Mouse (Mus musculus): ENCODE data around the gene Isy1. TPM values are rescaled to one million over a fixed set of nuclear protein-coding genes. Genes with fewer than 3 reads are reported as not detected.

The Isy1 gene
- polyA plus RNA-seq, 1 experiment from 2014 or later = 61.7 TPM

DNA sequence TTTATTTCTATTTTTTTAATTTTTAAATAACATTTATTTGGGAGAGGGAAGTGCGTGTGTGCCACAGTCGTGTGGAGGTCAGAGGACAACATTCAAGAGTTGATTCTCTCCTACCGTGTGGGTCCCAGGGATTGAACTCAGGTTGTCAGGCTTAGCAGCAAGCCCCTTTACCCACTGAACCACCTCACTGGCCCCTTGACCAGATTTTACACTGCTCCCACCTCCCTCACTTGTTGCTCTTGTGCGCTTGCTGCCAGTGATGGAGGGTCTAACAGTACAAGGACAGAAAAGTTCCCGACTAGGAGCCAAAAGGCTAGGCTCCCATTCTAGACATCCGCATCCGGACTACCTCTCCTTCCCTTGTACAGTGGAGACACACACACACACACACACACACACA lies 33.1 kb downstream of the Isy1 start:
- H3K4me3 ChIP-seq (ENCODE audit: low read depth, low read length) = no peak overlapping the region
- H3K27ac ChIP-seq (ENCODE audit: low read depth, low read length) = no peak overlapping the region
- ATAC-seq (ENCODE audit: low FRiP score) (no peak), DNase-seq (ENCODE audit: low spot score) (no peak)
- H3K9ac ChIP-seq (ENCODE audit: low read depth, low read length) = no peak overlapping the region
- H3K9me3 ChIP-seq (ENCODE audit: control insufficient read depth, low read length) = no peaks in the 10 kb centered on the region
- H3K36me3 ChIP-seq (ENCODE audit: control insufficient read depth, insufficient read depth, low read length) = no peaks in the 10 kb centered on the region
- WGBS = 83% methylated on average over 7 of the region's 7 CpGs
- no peak overlapping the region for H3K4me2 ChIP-seq (replicated peaks; ENCODE audit: low read depth, low read length)
- 0 out of 2 replicates have a peak, but pooled peaks cover 2% of the 10 kb centered on the region for H3K27me3 ChIP-seq (ENCODE audit: control insufficient read depth, insufficient read depth, low read length)
- H3K4me1 ChIP-seq (replicated peaks; ENCODE audit: control insufficient read depth, insufficient read depth, low read length) = no peaks in the 10 kb centered on the region

DNA sequence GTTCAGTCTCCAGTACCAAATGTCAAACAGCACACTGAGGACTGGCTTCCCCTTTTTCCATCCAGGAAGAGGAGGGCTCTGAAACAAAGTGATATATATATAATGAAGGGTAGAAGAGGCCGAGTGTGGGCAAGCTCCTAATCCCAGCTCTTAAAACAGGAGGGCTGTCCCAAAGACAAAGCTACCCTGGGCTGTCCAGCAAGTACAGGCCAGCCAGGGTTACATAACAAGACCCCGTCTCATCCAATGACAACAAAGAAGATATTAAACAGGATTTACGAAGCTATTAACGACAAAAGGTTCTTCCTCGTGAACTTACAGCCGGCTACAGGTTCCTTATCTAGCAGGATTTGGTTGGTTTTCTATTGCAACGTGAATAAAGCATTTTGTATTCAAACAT lies 33.7 kb downstream of the Isy1 start:
- no peaks in the 10 kb centered on the region for H3K36me3 ChIP-seq (ENCODE audit: control insufficient read depth, insufficient read depth, low read length)
- 91% methylated on average over 7 of the region's 7 CpGs for WGBS
- no peak overlapping the region for H3K4me3 ChIP-seq (ENCODE audit: low read depth, low read length)
- H3K27ac ChIP-seq (ENCODE audit: low read depth, low read length) = no peak overlapping the region
- H3K27me3 ChIP-seq (ENCODE audit: control insufficient read depth, insufficient read depth, low read length) = 0 out of 2 replicates have a peak, but pooled peaks cover 2% of the 10 kb centered on the region
- no peaks in the 10 kb centered on the region for H3K4me1 ChIP-seq (replicated peaks; ENCODE audit: control insufficient read depth, insufficient read depth, low read length)
- ATAC-seq (ENCODE audit: low FRiP score) (no peak), DNase-seq (ENCODE audit: low spot score) (no peak)
- H3K9me3 ChIP-seq (ENCODE audit: control insufficient read depth, low read length) = no peaks in the 10 kb centered on the region
- H3K4me2 ChIP-seq (replicated peaks; ENCODE audit: low read depth, low read length) = no peak overlapping the region
- no peak overlapping the region for H3K9ac ChIP-seq (ENCODE audit: low read depth, low read length)

DNA sequence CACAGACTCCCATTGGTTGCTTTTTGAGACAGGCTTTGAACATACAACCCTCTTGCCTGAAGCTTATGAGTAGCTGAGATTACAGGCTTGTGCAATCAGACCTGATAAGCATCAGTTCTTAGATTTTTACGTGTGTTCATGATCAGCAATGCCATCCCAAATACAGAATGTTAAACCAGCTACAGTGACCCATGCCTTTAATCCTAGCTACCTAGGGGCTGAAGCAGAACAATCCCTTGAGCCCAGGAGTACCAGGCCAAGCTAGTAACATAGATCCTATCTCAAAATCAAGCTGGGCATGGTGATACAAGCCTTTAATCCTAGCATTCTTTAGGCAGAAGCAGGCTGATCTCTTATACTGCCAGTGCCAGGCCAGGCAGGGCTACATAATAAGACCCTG lies 34.6 kb downstream of the Isy1 start:
- ATAC-seq (ENCODE audit: low FRiP score) = no peak
- 84% methylated on average over 1 of the region's 1 CpGs for WGBS

DNA sequence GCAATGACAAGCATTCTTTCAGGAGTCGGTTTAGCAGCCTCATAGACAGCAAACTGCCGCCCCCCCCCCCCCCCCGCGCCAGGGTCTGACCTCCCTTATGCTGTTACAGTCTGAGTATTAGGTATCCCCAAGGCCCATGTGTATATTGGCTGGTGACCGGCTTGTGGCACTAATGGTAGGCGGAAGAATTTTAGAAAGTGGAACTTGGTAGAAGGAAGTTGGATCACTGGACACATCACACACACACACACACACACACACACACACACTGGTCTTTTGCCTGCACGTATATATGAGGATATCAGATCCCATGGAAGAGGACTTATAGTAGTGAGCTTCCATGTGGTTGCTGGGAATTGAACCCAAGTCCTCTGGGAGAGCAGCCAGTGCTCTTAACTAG lies 36.1 kb downstream of the Isy1 start:
- Histone ChIP-seq H3K4me1 (replicated peaks; ENCODE audit: control insufficient read depth, insufficient read depth, low read length) (no peaks in the 10 kb centered on the region), H3K4me2 (replicated peaks; ENCODE audit: low read depth, low read length) (no peak overlapping the region), H3K9me3 (ENCODE audit: control insufficient read depth, low read length) (no peaks in the 10 kb centered on the region), H3K36me3 (ENCODE audit: control insufficient read depth, insufficient read depth, low read length) (no peaks in the 10 kb centered on the region), H3K4me3 (ENCODE audit: low read depth, low read length) (no peak overlapping the region), H3K27me3 (ENCODE audit: control insufficient read depth, insufficient read depth, low read length) (no peaks in the 10 kb centered on the region), H3K9ac (ENCODE audit: low read depth, low read length) (no peak overlapping the region), H3K27ac (ENCODE audit: low read depth, low read length) (no peak overlapping the region)
- 88% methylated on average over 7 of the region's 7 CpGs for WGBS
- no peak for DNase-seq (ENCODE audit: low spot score)
- ATAC-seq (ENCODE audit: low FRiP score) = no peak

More for the DNA sequence above, 34.6 kb downstream of the Isy1 start:
- H3K36me3 ChIP-seq (ENCODE audit: control insufficient read depth, insufficient read depth, low read length) = no peaks in the 10 kb centered on the region
- no peak overlapping the region for H3K27ac ChIP-seq (ENCODE audit: low read depth, low read length)
- no peak overlapping the region for H3K4me3 ChIP-seq (ENCODE audit: low read depth, low read length)
- H3K4me2 ChIP-seq (replicated peaks; ENCODE audit: low read depth, low read length) = no peak overlapping the region
- DNase-seq (ENCODE audit: low spot score) = no peak
- H3K27me3 ChIP-seq (ENCODE audit: control insufficient read depth, insufficient read depth, low read length) = no peaks in the 10 kb centered on the region
- H3K4me1 ChIP-seq (replicated peaks; ENCODE audit: control insufficient read depth, insufficient read depth, low read length) = no peaks in the 10 kb centered on the region
- no peak overlapping the region for H3K9ac ChIP-seq (ENCODE audit: low read depth, low read length)
- no peaks in the 10 kb centered on the region for H3K9me3 ChIP-seq (ENCODE audit: control insufficient read depth, low read length)

DNA sequence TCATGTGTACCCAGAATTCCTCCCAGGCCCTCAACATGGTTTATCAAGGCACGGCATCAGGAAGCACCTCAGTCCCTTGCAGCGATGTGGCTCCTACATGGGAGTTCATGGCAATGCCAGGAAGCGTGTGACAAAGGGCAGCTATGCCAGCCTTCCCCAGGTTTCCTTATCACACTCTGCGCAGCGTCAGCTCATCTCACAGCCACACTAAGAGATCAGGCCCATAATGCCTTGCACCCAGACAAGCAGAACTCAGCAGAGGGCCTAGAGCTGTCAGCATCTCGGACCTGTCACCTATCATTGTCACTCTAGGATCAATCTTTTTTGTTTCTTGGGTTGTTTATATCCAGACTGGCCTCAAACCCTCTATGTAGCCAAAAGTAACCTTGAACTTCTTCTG lies 39.0 kb downstream of the Isy1 start:
- H3K4me1 ChIP-seq (replicated peaks; ENCODE audit: control insufficient read depth, insufficient read depth, low read length) = no peaks in the 10 kb centered on the region
- no peak overlapping the region for H3K9ac ChIP-seq (ENCODE audit: low read depth, low read length)
- ATAC-seq (ENCODE audit: low FRiP score) = no peak
- H3K27ac ChIP-seq (ENCODE audit: low read depth, low read length) = no peak overlapping the region
- H3K4me2 ChIP-seq (replicated peaks; ENCODE audit: low read depth, low read length) = no peak overlapping the region
- no peaks in the 10 kb centered on the region for H3K27me3 ChIP-seq (ENCODE audit: control insufficient read depth, insufficient read depth, low read length)
- 90% methylated on average over 6 of the region's 6 CpGs for WGBS
- no peak for DNase-seq (ENCODE audit: low spot score)
- no peak overlapping the region for H3K4me3 ChIP-seq (ENCODE audit: low read depth, low read length)
- no peaks in the 10 kb centered on the region for H3K9me3 ChIP-seq (ENCODE audit: control insufficient read depth, low read length)
- H3K36me3 ChIP-seq (ENCODE audit: control insufficient read depth, insufficient read depth, low read length) = no peaks in the 10 kb centered on the region

DNA sequence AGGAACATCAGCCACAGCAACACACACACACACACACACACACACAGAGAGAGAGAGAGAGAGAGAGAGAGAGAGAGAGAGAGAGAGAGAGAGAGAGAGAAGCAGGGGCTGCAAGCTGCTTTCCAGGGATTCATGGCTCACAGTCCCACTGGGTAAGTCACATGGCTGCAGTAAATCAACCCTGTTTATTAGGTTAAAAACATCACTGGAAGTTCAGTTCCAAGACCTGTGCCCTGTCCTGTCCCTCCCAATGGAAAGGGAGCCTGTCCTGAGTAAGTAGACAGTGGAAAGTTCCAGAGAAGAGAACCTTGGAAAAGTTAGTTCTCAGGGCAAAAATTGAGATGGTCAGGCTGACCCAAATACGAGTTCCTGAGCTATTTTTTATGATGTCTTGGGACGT lies 41.3 kb downstream of the Isy1 start:
- Histone ChIP-seq H3K4me2 (replicated peaks; ENCODE audit: low read depth, low read length) (no peak overlapping the region), H3K27ac (ENCODE audit: low read depth, low read length) (no peak overlapping the region), H3K9ac (ENCODE audit: low read depth, low read length) (no peak overlapping the region), H3K36me3 (ENCODE audit: control insufficient read depth, insufficient read depth, low read length) (no peaks in the 10 kb centered on the region), H3K4me1 (replicated peaks; ENCODE audit: control insufficient read depth, insufficient read depth, low read length) (no peaks in the 10 kb centered on the region), H3K4me3 (ENCODE audit: low read depth, low read length) (no peak overlapping the region), H3K9me3 (ENCODE audit: control insufficient read depth, low read length) (no peaks in the 10 kb centered on the region), H3K27me3 (ENCODE audit: control insufficient read depth, insufficient read depth, low read length) (no peaks in the 10 kb centered on the region)
- WGBS = 39% methylated on average over 2 of the region's 2 CpGs
- ATAC-seq (ENCODE audit: low FRiP score) = no peak
- no peak for DNase-seq (ENCODE audit: low spot score)

DNA sequence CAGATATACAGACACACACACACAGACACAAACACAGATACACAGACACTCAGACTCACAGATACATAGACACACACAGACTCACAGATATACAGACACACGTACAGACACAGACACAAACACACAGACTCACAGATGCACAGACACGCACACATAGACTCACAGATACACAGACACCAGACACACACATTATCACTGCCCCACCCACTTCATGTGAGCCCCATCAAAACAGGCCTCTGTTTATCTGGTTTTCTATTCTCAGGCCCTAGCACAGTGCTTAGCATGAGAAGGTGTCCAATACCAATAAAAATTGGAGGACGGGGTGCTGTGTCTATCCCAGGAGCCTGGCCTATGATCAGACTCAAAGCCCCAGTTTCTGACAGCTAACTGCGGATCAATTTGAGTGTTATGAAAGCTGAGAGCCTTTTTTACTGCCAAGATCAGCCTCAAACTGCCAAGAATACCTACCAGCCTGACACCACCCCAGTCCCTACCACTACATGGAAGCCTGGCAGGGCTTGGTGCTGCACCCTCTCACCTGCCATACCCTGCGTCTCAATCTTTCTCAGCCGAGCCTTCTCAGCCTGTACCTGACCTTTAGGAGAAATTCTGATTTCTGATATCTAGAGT lies 42.2 kb downstream of the Isy1 start:
- 88% methylated on average over 6 of the region's 6 CpGs for WGBS
- no peak overlapping the region for H3K27ac ChIP-seq (ENCODE audit: low read depth, low read length)

DNA sequence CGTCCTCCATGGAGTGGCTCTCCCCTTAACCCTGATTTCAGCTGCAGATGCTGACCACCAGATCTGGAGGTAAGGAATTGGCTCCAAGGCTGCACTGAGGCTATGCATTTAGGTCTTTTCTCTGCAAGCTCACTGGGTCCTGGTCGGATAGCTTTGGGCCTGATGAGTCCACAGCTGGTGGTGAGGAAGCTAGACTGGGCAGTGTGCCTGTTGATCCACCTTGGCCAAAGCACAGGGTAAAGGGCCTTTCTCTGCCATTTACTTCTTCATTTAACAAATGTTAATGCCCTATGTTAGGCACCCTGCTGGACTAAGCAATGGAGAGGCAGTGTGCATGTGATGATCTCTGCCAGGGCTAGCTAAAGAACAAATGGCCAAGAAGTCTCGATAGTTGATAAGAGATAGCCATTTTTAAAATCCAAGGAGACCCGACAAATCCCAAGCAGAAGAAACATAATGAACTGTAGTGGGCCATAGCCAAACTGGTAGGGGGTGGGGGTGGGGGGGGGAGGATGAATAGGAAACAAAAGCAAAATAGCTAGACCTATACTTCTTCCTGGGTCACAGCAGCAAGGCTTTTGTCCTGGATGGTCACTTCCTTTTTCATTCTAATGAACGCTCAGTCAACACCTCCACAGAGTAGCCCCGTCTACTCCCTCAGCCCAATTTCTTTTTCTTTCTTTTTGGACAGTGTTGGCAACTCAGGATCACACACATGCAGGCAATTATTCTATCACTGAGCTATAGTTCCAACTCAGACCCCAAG lies 43.0 kb downstream of the Isy1 start:
- no peaks in the 10 kb centered on the region for H3K27me3 ChIP-seq (ENCODE audit: control insufficient read depth, insufficient read depth, low read length)
- H3K4me1 ChIP-seq (replicated peaks; ENCODE audit: control insufficient read depth, insufficient read depth, low read length) = no peaks in the 10 kb centered on the region
- ATAC-seq (ENCODE audit: low FRiP score) = no peak
- H3K9ac ChIP-seq (ENCODE audit: low read depth, low read length) = no peak overlapping the region
- DNase-seq (ENCODE audit: low spot score) = no peak
- H3K4me3 ChIP-seq (ENCODE audit: low read depth, low read length) = no peak overlapping the region
- no peaks in the 10 kb centered on the region for H3K9me3 ChIP-seq (ENCODE audit: control insufficient read depth, low read length)
- no peak overlapping the region for H3K4me2 ChIP-seq (replicated peaks; ENCODE audit: low read depth, low read length)
- WGBS = 51% methylated on average over 6 of the region's 6 CpGs
- no peak overlapping the region for H3K27ac ChIP-seq (ENCODE audit: low read depth, low read length)
- H3K36me3 ChIP-seq (ENCODE audit: control insufficient read depth, insufficient read depth, low read length) = no peaks in the 10 kb centered on the region

More for the DNA sequence above, 42.2 kb downstream of the Isy1 start:
- Histone ChIP-seq H3K4me2 (replicated peaks; ENCODE audit: low read depth, low read length) (no peak overlapping the region), H3K9ac (ENCODE audit: low read depth, low read length) (no peak overlapping the region), H3K9me3 (ENCODE audit: control insufficient read depth, low read length) (no peaks in the 10 kb centered on the region), H3K27me3 (ENCODE audit: control insufficient read depth, insufficient read depth, low read length) (no peaks in the 10 kb centered on the region), H3K4me3 (ENCODE audit: low read depth, low read length) (no peak overlapping the region), H3K36me3 (ENCODE audit: control insufficient read depth, insufficient read depth, low read length) (no peaks in the 10 kb centered on the region), H3K4me1 (replicated peaks; ENCODE audit: control insufficient read depth, insufficient read depth, low read length) (no peaks in the 10 kb centered on the region)
- DNase-seq (ENCODE audit: low spot score) = no peak
- ATAC-seq (ENCODE audit: low FRiP score) = no peak
